Comparison of ENCODE assay signal across 9 mouse cellular contexts in the genomic region with DNA sequence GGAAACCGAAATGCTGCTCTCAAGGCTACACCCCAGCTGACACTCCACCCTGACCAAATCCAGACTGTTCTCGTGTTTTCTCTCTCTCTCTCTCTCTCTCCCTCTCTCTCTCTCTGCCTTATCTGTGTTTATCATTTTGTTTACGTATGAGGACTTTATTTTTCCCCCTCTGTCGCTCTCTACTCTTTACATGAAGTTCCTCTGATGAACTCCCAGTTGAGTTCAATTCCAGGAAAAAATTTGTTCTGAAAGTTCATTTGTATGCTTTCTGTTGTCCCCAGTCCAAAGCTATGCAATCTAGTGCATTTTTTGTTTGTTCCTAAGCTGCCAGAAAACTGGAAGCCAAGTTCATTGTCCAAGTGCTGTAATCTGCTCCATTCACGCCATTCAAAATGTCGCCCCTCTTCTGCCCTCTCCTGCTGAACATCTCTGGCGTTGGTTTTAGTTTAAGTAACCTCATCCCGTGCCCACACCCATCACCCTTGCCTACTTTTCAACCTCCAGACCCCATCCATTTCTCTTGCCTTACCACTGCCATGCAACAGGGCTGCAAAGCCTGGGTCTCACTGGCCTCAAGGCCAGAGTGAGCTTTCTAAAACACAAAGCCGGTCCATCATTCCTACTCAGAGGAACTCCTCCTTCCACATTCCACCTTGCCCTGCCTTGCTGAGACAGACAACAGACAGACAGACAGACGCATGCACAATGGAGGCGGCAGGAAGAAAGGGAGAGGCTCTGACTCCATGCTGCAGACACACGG. TPM values are rescaled to one million over a fixed set of nuclear protein-coding genes. Genes with fewer than 3 reads are reported as not detected.
DNase-seq lines count a peak whose midpoint lies in the region; ATAC-seq and TF ChIP-seq lines count a peak whose summit lies in the region.
"Had no signal": no experiment of that assay in that cellular context is flagged by ENCODE, and none has a peak within 500 bp of the region (broad histone marks: within the 10 kb centered on the region; RNA-seq: fewer than 3 reads in every experiment).

No protein-coding gene starts in this region.

- no peak for ATAC-seq in lung, embryonic 14.5 days (ENCODE audit: insufficient read depth)
- ATAC-seq in hindbrain, postnatal 0 days, result no peak
- no peak for ATAC-seq in neural tube, embryonic 15.5 days (ENCODE audit: low FRiP score)

- WGBS in lung, embryonic 14.5 days, result 42% methylated on average over 12 of the region's 12 CpGs
- WGBS in forebrain, embryonic 10.5 days, result 83% methylated on average over 12 of the region's 12 CpGs
- WGBS in hindbrain, postnatal 0 days, result 46% methylated on average over 12 of the region's 12 CpGs
- 57% methylated on average over 12 of the region's 12 CpGs for WGBS in neural tube, embryonic 15.5 days

- no peak overlapping the region; the same call in 1 of the 2 replicates for H3K27ac ChIP-seq in lung, embryonic 14.5 days (ENCODE audit: low read depth)
- peak overlapping the region; percentile 100; the same call in 1 of the 2 replicates for H3K27ac ChIP-seq in forebrain, embryonic 10.5 days
- no peak overlapping the region; the same call in 1 of the 2 replicates for H3K27ac ChIP-seq in hindbrain, postnatal 0 days
- H3K27ac ChIP-seq in neural tube, embryonic 15.5 days (replicated peaks), result peak overlapping the region; percentile 45

- H3K9me3 ChIP-seq in lung, embryonic 14.5 days (ENCODE audit: low read depth, low read length), result no peaks in the 10 kb centered on the region
- H3K9me3 ChIP-seq in forebrain, embryonic 10.5 days, result no peaks in the 10 kb centered on the region
- no peaks in the 10 kb centered on the region for H3K9me3 ChIP-seq in hindbrain, postnatal 0 days (ENCODE audit: low read length)
- no peaks in the 10 kb centered on the region for H3K9me3 ChIP-seq in neural tube, embryonic 15.5 days (replicated peaks)

- peak overlapping the region; percentile 70 for H3K4me2 ChIP-seq in lung, embryonic 14.5 days
- H3K4me2 ChIP-seq in hindbrain, postnatal 0 days (ENCODE audit: low read depth, low read length), result peak overlapping the region; percentile 60
- H3K4me2 ChIP-seq in neural tube, embryonic 15.5 days, result peak overlapping the region; percentile 57

- peak; percentile 60 for DNase-seq in lung, embryonic 14.5 days
- no peak for DNase-seq in lung, postnatal 4 days
- no peak for DNase-seq in forebrain, embryonic 10.5 days (ENCODE audit: extremely low spot score, low spot score)
- DNase-seq in hindbrain, postnatal 0 days (ENCODE audit: low spot score), result no peak
- DNase-seq in right cerebral cortex, postnatal 10 days (ENCODE audit: low spot score in 2 of 2), result no peak
- no peak for DNase-seq in cerebellum, adult 9-11 months
- no peak for DNase-seq in spleen, postnatal 14 days (ENCODE audit: low spot score in 2 of 2)

- no peak overlapping the region; the same call in 1 of the 2 replicates for H3K9ac ChIP-seq in lung, embryonic 14.5 days
- peak overlapping the region; percentile 15; the same call in 1 of the 2 replicates for H3K9ac ChIP-seq in hindbrain, postnatal 0 days (replicated peaks; ENCODE audit: low read length)
- H3K9ac ChIP-seq in neural tube, embryonic 15.5 days (replicated peaks), result peak overlapping the region; percentile 28; the same call in 1 of the 2 replicates

- H3K27me3 ChIP-seq in lung, embryonic 14.5 days (ENCODE audit: insufficient read depth, low read length), result no peaks in the 10 kb centered on the region
- H3K27me3 ChIP-seq in forebrain, embryonic 10.5 days (ENCODE audit: poor library complexity, severe bottlenecking), result no peaks in the 10 kb centered on the region
- no peaks in the 10 kb centered on the region for H3K27me3 ChIP-seq in hindbrain, postnatal 0 days (ENCODE audit: insufficient read depth, low read length)
- no peaks in the 10 kb centered on the region for H3K27me3 ChIP-seq in neural tube, embryonic 15.5 days (replicated peaks)

- H3K4me3 ChIP-seq in lung, embryonic 14.5 days (ENCODE audit: low read depth, low read length), result peak overlapping the region; percentile 2; the same call in 1 of the 2 replicates
- peak overlapping the region; percentile 94 for H3K4me3 ChIP-seq in forebrain, embryonic 10.5 days
- H3K4me3 ChIP-seq in hindbrain, postnatal 0 days (ENCODE audit: low read length), result peak overlapping the region; percentile 88
- peak overlapping the region; percentile 68; the same call in 1 of the 2 replicates for H3K4me3 ChIP-seq in neural tube, embryonic 15.5 days (replicated peaks)

- 0 out of 2 replicates have a peak, but pooled peaks cover 7% of the 10 kb centered on the region for H3K36me3 ChIP-seq in lung, embryonic 14.5 days (ENCODE audit: insufficient read depth)
- peaks cover 40% of the 10 kb centered on the region for H3K36me3 ChIP-seq in forebrain, embryonic 10.5 days (replicated peaks)
- H3K36me3 ChIP-seq in hindbrain, postnatal 0 days (ENCODE audit: insufficient read depth, low read length), result no peaks in the 10 kb centered on the region
- no peaks in the 10 kb centered on the region for H3K36me3 ChIP-seq in neural tube, embryonic 15.5 days

- H3K4me1 ChIP-seq in lung, embryonic 14.5 days (ENCODE audit: insufficient read depth), result peaks cover 29% of the 10 kb centered on the region
- H3K4me1 ChIP-seq in forebrain, embryonic 10.5 days, result peaks cover 60% of the 10 kb centered on the region
- peaks cover 29% of the 10 kb centered on the region for H3K4me1 ChIP-seq in hindbrain, postnatal 0 days (ENCODE audit: insufficient read depth, low read length)
- peaks cover 47% of the 10 kb centered on the region for H3K4me1 ChIP-seq in neural tube, embryonic 15.5 days

- TF ChIP-seq CTCF in lung, embryonic 14.5 days (IDR thresholded peaks at IDR 0.05; ENCODE audit: low read depth), result no peak
- no peak for TF ChIP-seq CTCF in hindbrain, postnatal 0 days (IDR thresholded peaks at IDR 0.05; ENCODE audit: low read depth)

RNA-seq across cellular contexts. Expression of gene Dennd2a, which starts 2.6 kb away (rescaled TPM):
- polyA plus RNA-seq in lung, embryonic 14.5 days (2014; fragmentation: Nextera tagmentation; extraction: Ambion mirVana), result 30.4 and 33.1 TPM in 2 replicates
- 32.8 and 33.4 TPM in 2 replicates for polyA plus RNA-seq in forebrain, embryonic 10.5 days (2016; fragmentation: Nextera tagmentation; extraction: Ambion mirVana)
- total RNA-seq in hindbrain, postnatal 0 days (2014; rRNA removed), result 19.2 and 30.4 TPM in 2 replicates
- polyA plus RNA-seq in hindbrain, postnatal 0 days (2015; fragmentation: Nextera tagmentation; extraction: Ambion mirVana), result 13.2 and 14.6 TPM in 2 replicates
- polyA plus RNA-seq in neural tube, embryonic 15.5 days (2015; fragmentation: Nextera tagmentation; extraction: Ambion mirVana), result 14.8 and 15.0 TPM in 2 replicates

RNA-seq across cellular contexts. Expression of gene Adck2, which starts 18.6 kb away (rescaled TPM):
- polyA plus RNA-seq in lung, embryonic 14.5 days (2014; fragmentation: Nextera tagmentation; extraction: Ambion mirVana), result 21.8 and 22.1 TPM in 2 replicates
- 19.1 and 22.1 TPM in 2 replicates for polyA plus RNA-seq in forebrain, embryonic 10.5 days (2016; fragmentation: Nextera tagmentation; extraction: Ambion mirVana)
- 14.8 and 18.8 TPM in 2 replicates for total RNA-seq in hindbrain, postnatal 0 days (2014; rRNA removed)
- polyA plus RNA-seq in hindbrain, postnatal 0 days (2015; fragmentation: Nextera tagmentation; extraction: Ambion mirVana), result 35.6 and 36.9 TPM in 2 replicates
- 44.8 and 45.3 TPM in 2 replicates for polyA plus RNA-seq in neural tube, embryonic 15.5 days (2015; fragmentation: Nextera tagmentation; extraction: Ambion mirVana)

RNA-seq across cellular contexts. Expression of gene Gm42420, which starts 30.5 kb away (rescaled TPM):
- 0.74 and 1.0 TPM in 2 replicates for polyA plus RNA-seq in lung, embryonic 14.5 days (2014; fragmentation: Nextera tagmentation; extraction: Ambion mirVana)
- 0.74 TPM in 1 of 2 replicates, not detected in the other for polyA plus RNA-seq in forebrain, embryonic 10.5 days (2016; fragmentation: Nextera tagmentation; extraction: Ambion mirVana)
- total RNA-seq in hindbrain, postnatal 0 days (2014; rRNA removed), result not detected in 2 replicates
- 1.3 and 2.5 TPM in 2 replicates for polyA plus RNA-seq in hindbrain, postnatal 0 days (2015; fragmentation: Nextera tagmentation; extraction: Ambion mirVana)
- 2.0 and 3.5 TPM in 2 replicates for polyA plus RNA-seq in neural tube, embryonic 15.5 days (2015; fragmentation: Nextera tagmentation; extraction: Ambion mirVana)
- total RNA-seq: ES-E14 had no signal

RNA-seq across cellular contexts. Expression of gene Ndufb2, which starts 37.3 kb away (rescaled TPM):
- polyA plus RNA-seq in lung, embryonic 14.5 days (2014; fragmentation: Nextera tagmentation; extraction: Ambion mirVana), result 324 and 326 TPM in 2 replicates
- 253 and 270 TPM in 2 replicates for polyA plus RNA-seq in forebrain, embryonic 10.5 days (2016; fragmentation: Nextera tagmentation; extraction: Ambion mirVana)
- total RNA-seq in hindbrain, postnatal 0 days (2014; rRNA removed), result 212 and 454 TPM in 2 replicates
- polyA plus RNA-seq in hindbrain, postnatal 0 days (2015; fragmentation: Nextera tagmentation; extraction: Ambion mirVana), result 664 and 698 TPM in 2 replicates
- 495 and 582 TPM in 2 replicates for polyA plus RNA-seq in neural tube, embryonic 15.5 days (2015; fragmentation: Nextera tagmentation; extraction: Ambion mirVana)

Comparison
In these comparisons a context has a peak if more than half of its experiments do, and no peak if none do; other contexts are left out.
1. H3K27ac ChIP-seq: peak in forebrain, embryonic 10.5 days (single experiment) and neural tube, embryonic 15.5 days (single experiment); none in lung, embryonic 14.5 days (single experiment) and hindbrain, postnatal 0 days (single experiment).
2. H3K4me3 ChIP-seq: peak in every context shown above with its lines; median percentile 94 in forebrain, embryonic 10.5 days; 88 in hindbrain, postnatal 0 days; 68 in neural tube, embryonic 15.5 days; 2 in lung, embryonic 14.5 days.
3. Peak in every context shown above with its lines, with median percentiles within 50 percentile points of each other: H3K4me2 ChIP-seq.